Mouse (Mus musculus): ENCODE measurements around the gene Acox3. TPM values are rescaled to one million over a fixed set of nuclear protein-coding genes. Genes with fewer than 3 reads are reported as not detected.

Acox3 gene
- polyA plus RNA-seq, 1 experiment from 2014 or later: 13.2 TPM

- Histone ChIP-seq H3K9me3 (no peaks in the 10 kb centered on the region), H3K36me3 (peaks cover 17% of the 10 kb centered on the region; the same call in 1 of the 2 replicates), H3K9ac (no peak overlapping the region), H3K27ac (no peak overlapping the region), H3K27me3 (replicated peaks) (no peaks in the 10 kb centered on the region), H3K4me1 (replicated peaks) (no peaks in the 10 kb centered on the region), H3K4me3 (replicated peaks) (no peak overlapping the region), H3K4me2 (replicated peaks) (no peak overlapping the region)
- 85% methylated on average over 8 of the region's 8 CpGs for WGBS
- no peak for ATAC-seq
Observed at GRCm38 (mm10) chr5:35601526-35601925, 18.7 kb downstream of the Acox3 start.

- H3K27me3 ChIP-seq (replicated peaks): no peaks in the 10 kb centered on the region
- WGBS: 78% methylated on average over 7 of the region's 7 CpGs
- no peak for ATAC-seq
- H3K9ac ChIP-seq: no peak overlapping the region
- no peaks in the 10 kb centered on the region for H3K9me3 ChIP-seq
- no peak overlapping the region for H3K4me2 ChIP-seq (replicated peaks)
- peaks cover 7% of the 10 kb centered on the region; the same call in 1 of the 2 replicates for H3K36me3 ChIP-seq
- H3K4me1 ChIP-seq (replicated peaks): peaks cover 20% of the 10 kb centered on the region
- H3K4me3 ChIP-seq (replicated peaks): no peak overlapping the region
- no peak overlapping the region for H3K27ac ChIP-seq
Observed at GRCm38 (mm10) chr5:35605355-35605754, 22.5 kb downstream of the Acox3 start.

GRCm38 (mm10) chr5:35606800-35607199 lies 24.0 kb downstream of the Acox3 start:
- Histone ChIP-seq H3K4me3 (replicated peaks) (no peak overlapping the region), H3K27ac (no peak overlapping the region), H3K4me2 (replicated peaks) (no peak overlapping the region), H3K4me1 (replicated peaks) (peaks cover 20% of the 10 kb centered on the region), H3K27me3 (replicated peaks) (no peaks in the 10 kb centered on the region), H3K9ac (no peak overlapping the region), H3K36me3 (peaks cover 7% of the 10 kb centered on the region; the same call in 1 of the 2 replicates), H3K9me3 (no peaks in the 10 kb centered on the region)
- WGBS: 94% methylated on average over 7 of the region's 7 CpGs
- ATAC-seq: no peak

- ATAC-seq: 0 out of 2 replicates have a peak, but pooled peaks have one; percentile 21
- WGBS: 61% methylated on average over 7 of the region's 7 CpGs
- Histone ChIP-seq H3K27ac (no peak overlapping the region), H3K4me3 (replicated peaks) (no peak overlapping the region), H3K9ac (no peak overlapping the region), H3K4me1 (replicated peaks) (peaks cover 20% of the 10 kb centered on the region), H3K27me3 (replicated peaks) (no peaks in the 10 kb centered on the region), H3K9me3 (no peaks in the 10 kb centered on the region), H3K36me3 (no peaks in the 10 kb centered on the region), H3K4me2 (replicated peaks) (no peak overlapping the region)
Observed at GRCm38 (mm10) chr5:35607784-35608183, 24.9 kb downstream of the Acox3 start.

- no peak overlapping the region for H3K4me2 ChIP-seq (replicated peaks)
- no peak overlapping the region for H3K4me3 ChIP-seq (replicated peaks)
- H3K9ac ChIP-seq: no peak overlapping the region
- no peak overlapping the region for H3K27ac ChIP-seq
- no peaks in the 10 kb centered on the region for H3K27me3 ChIP-seq (replicated peaks)
- 83% methylated on average over 5 of the region's 5 CpGs for WGBS
- H3K9me3 ChIP-seq: no peaks in the 10 kb centered on the region
- no peak for ATAC-seq
- H3K36me3 ChIP-seq: no peaks in the 10 kb centered on the region
- peaks cover 20% of the 10 kb centered on the region for H3K4me1 ChIP-seq (replicated peaks)
Observed at GRCm38 (mm10) chr5:35608559-35608958, 25.7 kb downstream of the Acox3 start.

GRCm38 (mm10) chr5:35609381-35609780 lies 26.5 kb downstream of the Acox3 start:
- Histone ChIP-seq H3K4me1 (replicated peaks) (peaks cover 20% of the 10 kb centered on the region), H3K27me3 (replicated peaks) (no peaks in the 10 kb centered on the region), H3K4me3 (replicated peaks) (no peak overlapping the region), H3K9me3 (no peaks in the 10 kb centered on the region), H3K4me2 (replicated peaks) (no peak overlapping the region), H3K36me3 (no peaks in the 10 kb centered on the region), H3K9ac (no peak overlapping the region), H3K27ac (no peak overlapping the region)
- 24% methylated on average over 12 of the region's 12 CpGs for WGBS
- ATAC-seq: peak; percentile 87

- H3K4me3 ChIP-seq (replicated peaks): no peak overlapping the region
- H3K9ac ChIP-seq: no peak overlapping the region
- peak; percentile 14; the same call in 1 of the 2 replicates for ATAC-seq
- H3K36me3 ChIP-seq: no peaks in the 10 kb centered on the region
- H3K27me3 ChIP-seq (replicated peaks): no peaks in the 10 kb centered on the region
- no peak overlapping the region for H3K4me2 ChIP-seq (replicated peaks)
- H3K4me1 ChIP-seq (replicated peaks): peaks cover 20% of the 10 kb centered on the region
- H3K27ac ChIP-seq: no peak overlapping the region
- 79% methylated on average over 2 of the region's 2 CpGs for WGBS
- no peaks in the 10 kb centered on the region for H3K9me3 ChIP-seq
Observed at GRCm38 (mm10) chr5:35609971-35610370, 27.1 kb downstream of the Acox3 start.

GRCm38 (mm10) chr5:35610381-35610780 lies 27.5 kb downstream of the Acox3 start:
- Histone ChIP-seq H3K4me3 (replicated peaks) (no peak overlapping the region), H3K27ac (no peak overlapping the region), H3K36me3 (no peaks in the 10 kb centered on the region), H3K4me1 (replicated peaks) (peaks cover 20% of the 10 kb centered on the region), H3K9ac (no peak overlapping the region), H3K4me2 (replicated peaks) (no peak overlapping the region), H3K9me3 (no peaks in the 10 kb centered on the region), H3K27me3 (replicated peaks) (no peaks in the 10 kb centered on the region)
- ATAC-seq: no peak
- 91% methylated on average over 7 of the region's 7 CpGs for WGBS

- Histone ChIP-seq H3K27me3 (replicated peaks) (no peaks in the 10 kb centered on the region), H3K9ac (no peak overlapping the region), H3K4me1 (replicated peaks) (peaks cover 20% of the 10 kb centered on the region), H3K4me3 (replicated peaks) (no peak overlapping the region), H3K4me2 (replicated peaks) (no peak overlapping the region), H3K27ac (no peak overlapping the region), H3K36me3 (no peaks in the 10 kb centered on the region), H3K9me3 (no peaks in the 10 kb centered on the region)
- WGBS: 82% methylated on average over 9 of the region's 9 CpGs
- no peak for ATAC-seq
Observed at GRCm38 (mm10) chr5:35611170-35611569, 28.3 kb downstream of the Acox3 start.

GRCm38 (mm10) chr5:35611900-35612299 lies 29.1 kb downstream of the Acox3 start:
- Histone ChIP-seq H3K4me1 (replicated peaks) (peaks cover 21% of the 10 kb centered on the region), H3K27ac (no peak overlapping the region), H3K9me3 (no peaks in the 10 kb centered on the region), H3K9ac (no peak overlapping the region), H3K4me3 (replicated peaks) (no peak overlapping the region), H3K27me3 (replicated peaks) (no peaks in the 10 kb centered on the region), H3K36me3 (no peaks in the 10 kb centered on the region), H3K4me2 (replicated peaks) (no peak overlapping the region)
- WGBS: 78% methylated on average over 11 of the region's 11 CpGs
- no peak for ATAC-seq

GRCm38 (mm10) chr5:35612722-35613121 lies 29.9 kb downstream of the Acox3 start:
- H3K4me3 ChIP-seq (replicated peaks): no peak overlapping the region
- H3K36me3 ChIP-seq: no peaks in the 10 kb centered on the region
- H3K9ac ChIP-seq: no peak overlapping the region
- H3K27ac ChIP-seq: no peak overlapping the region
- no peaks in the 10 kb centered on the region for H3K9me3 ChIP-seq
- no peak for ATAC-seq
- H3K4me1 ChIP-seq (replicated peaks): peaks cover 21% of the 10 kb centered on the region
- WGBS: 87% methylated on average over 8 of the region's 8 CpGs
- H3K27me3 ChIP-seq (replicated peaks): no peaks in the 10 kb centered on the region
- no peak overlapping the region for H3K4me2 ChIP-seq (replicated peaks)

GRCm38 (mm10) chr5:35616943-35617342 lies 34.1 kb downstream of the Acox3 start:
- H3K9me3 ChIP-seq: no peaks in the 10 kb centered on the region
- 57% methylated on average over 5 of the region's 5 CpGs for WGBS
- no peak for ATAC-seq
- peaks cover 4% of the 10 kb centered on the region; the same call in 1 of the 2 replicates for H3K4me1 ChIP-seq (replicated peaks)
- H3K27me3 ChIP-seq (replicated peaks): no peaks in the 10 kb centered on the region
- no peak overlapping the region for H3K4me3 ChIP-seq (replicated peaks)
- no peaks in the 10 kb centered on the region for H3K36me3 ChIP-seq
- no peak overlapping the region for H3K27ac ChIP-seq
- H3K4me2 ChIP-seq (replicated peaks): no peak overlapping the region
- H3K9ac ChIP-seq: no peak overlapping the region

- no peaks in the 10 kb centered on the region for H3K27me3 ChIP-seq (replicated peaks)
- no peak for ATAC-seq
- WGBS: 39% methylated on average over 4 of the region's 4 CpGs
- peaks cover 9% of the 10 kb centered on the region; the same call in 1 of the 2 replicates for H3K4me1 ChIP-seq (replicated peaks)
- H3K4me2 ChIP-seq (replicated peaks): no peak overlapping the region
- H3K4me3 ChIP-seq (replicated peaks): no peak overlapping the region
- no peak overlapping the region for H3K27ac ChIP-seq
- H3K9me3 ChIP-seq: no peaks in the 10 kb centered on the region
- H3K36me3 ChIP-seq: no peaks in the 10 kb centered on the region
- H3K9ac ChIP-seq: no peak overlapping the region
Observed at GRCm38 (mm10) chr5:35621114-35621513, 38.3 kb downstream of the Acox3 start.
